Mouse (Mus musculus) heart, embryonic 13.5 days (tissue): ENCODE data around the gene Pakap. TPM values are rescaled to one million over a fixed set of nuclear protein-coding genes. Genes with fewer than 3 reads are reported as not detected.
A peak's percentile ranks its signal among the peaks of the same experiment; 100 is the strongest.

Experiments
- ATAC-seq: fragments of 200-750 bp; cut with Nextera tagmentation; 2 replicates; pipeline ENCODE4 v1.8.0; 2017; ENCODE audit warnings: moderate TSS enrichment; ENCODE audit not compliant: insufficient number of reproducible peaks, low FRiP score, low TSS enrichment; ENCODE audit errors: extremely low read depth
- H3K27ac ChIP-seq: fragments of 300-500 bp; sonication (generic); replicated peaks from 2 replicates; pipeline ENCODE4 v1.5.1; 2015; ENCODE audit warnings: moderate library complexity, mild to moderate bottlenecking, inconsistent platforms
- H3K27me3 ChIP-seq: fragments of 300-500 bp; sonication (generic); replicated peaks from 2 replicates; pipeline ENCODE4 v1.6.1; 2015; ENCODE audit warnings: mild to moderate bottlenecking, inconsistent platforms
- H3K36me3 ChIP-seq: fragments of 300-500 bp; sonication (generic); 2 replicates; pipeline ENCODE4 v1.6.1; 2015; ENCODE audit warnings: mild to moderate bottlenecking, inconsistent platforms
- H3K4me1 ChIP-seq: fragments of 300-500 bp; sonication (generic); 2 replicates; pipeline ENCODE4 v1.6.1; 2015; ENCODE audit warnings: inconsistent platforms
- H3K4me2 ChIP-seq: fragments of 300-500 bp; sonication (generic); 2 replicates; pipeline ENCODE4 v1.6.1; 2015; ENCODE audit warnings: inconsistent platforms, mild to moderate bottlenecking, moderate library complexity
- H3K4me3 ChIP-seq: fragments of 300-500 bp; sonication (generic); 2 replicates; pipeline ENCODE4 v1.5.1; 2015; ENCODE audit warnings: moderate library complexity, mild to moderate bottlenecking, inconsistent platforms
- H3K9ac ChIP-seq: fragments of 300-500 bp; sonication (generic); 2 replicates; pipeline ENCODE4 v1.6.1; 2015; ENCODE audit warnings: inconsistent platforms, mild to moderate bottlenecking, moderate library complexity
- H3K9me3 ChIP-seq: fragments of 300-500 bp; sonication (generic); 2 replicates; pipeline ENCODE4 v1.6.1; 2016; ENCODE audit warnings: inconsistent platforms
- WGBS: fragments of 180-500 bp; shearing (Covaris S2); methylation state at CpG from one replicate; pipeline ENCODE4 v1.1.7; 2015; ENCODE audit warnings: mixed read lengths; 5-methylcytosine and 5-hydroxymethylcytosine counted together
- polyA plus RNA-seq: library from polyadenylated mRNA; unstranded; fragments of >200 nt; fragmentation: Nextera tagmentation; extraction: Ambion mirVana; gene quantifications from 2 replicates; pipeline ENCODE4 v1.2.1, GENCODE M21; 2015

Pakap gene
- polyA plus RNA-seq, 1 experiment from 2014 or later: 49.3 TPM

DNA sequence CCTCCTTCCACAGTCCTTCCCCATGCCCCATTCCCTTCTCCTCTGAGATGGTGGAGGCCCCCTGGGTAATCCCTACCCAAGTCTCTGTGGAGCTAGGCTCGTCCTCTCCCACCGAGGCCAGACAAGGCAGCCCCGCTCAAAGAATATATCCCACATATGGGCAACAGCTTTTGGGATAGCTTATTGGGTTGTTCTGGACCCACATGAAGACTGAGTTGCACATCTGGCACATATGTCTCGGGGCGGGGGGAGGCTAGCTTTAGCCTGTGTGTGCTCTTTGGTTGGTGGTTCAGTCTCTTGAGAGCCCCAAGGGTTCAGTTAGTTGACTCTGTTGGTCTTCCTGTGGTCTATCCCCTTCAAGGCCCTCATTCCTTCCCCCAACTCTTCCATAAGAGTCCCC is 58.9 kb downstream of the Pakap start:
- Histone ChIP-seq H3K4me3 (no peak overlapping the region), H3K4me2 (no peak overlapping the region), H3K4me1 (peaks cover 88% of the 10 kb centered on the region), H3K9ac (no peak overlapping the region), H3K27ac (0 out of 2 replicates have a peak overlapping the region, but pooled peaks have one; percentile 24), H3K36me3 (peaks cover 3% of the 10 kb centered on the region; the same call in 1 of the 2 replicates), H3K9me3 (no peaks in the 10 kb centered on the region), H3K27me3 (no peaks in the 10 kb centered on the region)
- no peak for ATAC-seq
- 80% methylated on average over 5 of the region's 5 CpGs for WGBS

DNA sequence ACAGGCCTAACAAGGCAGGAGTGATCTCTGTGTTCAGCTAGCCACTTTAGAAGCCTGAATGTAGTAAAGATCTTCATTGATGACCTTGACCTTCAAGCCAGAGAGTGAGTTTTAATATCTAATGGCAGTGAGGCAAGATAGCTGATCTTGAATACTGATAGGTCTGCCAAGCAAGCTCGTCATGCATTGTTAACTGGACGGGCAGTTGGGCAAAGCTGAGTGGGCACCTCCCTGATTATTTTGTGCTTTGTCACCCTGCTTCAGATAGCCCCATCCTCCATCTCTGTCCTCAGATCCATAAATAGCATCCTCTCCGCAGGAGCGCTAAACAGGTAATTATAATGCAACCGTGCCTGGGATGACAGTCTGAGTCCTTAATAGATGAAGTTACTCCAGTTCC is 64.4 kb downstream of the Pakap start:
- peak overlapping the region; percentile 6; the same call in 1 of the 2 replicates for H3K9ac ChIP-seq
- no peaks in the 10 kb centered on the region for H3K27me3 ChIP-seq
- ATAC-seq: no peak
- H3K4me1 ChIP-seq: peaks cover 92% of the 10 kb centered on the region
- no peak overlapping the region for H3K4me3 ChIP-seq
- H3K27ac ChIP-seq: peak overlapping the region; percentile 65
- H3K36me3 ChIP-seq: no peaks in the 10 kb centered on the region
- no peaks in the 10 kb centered on the region for H3K9me3 ChIP-seq
- WGBS: 41% methylated on average over 5 of the region's 5 CpGs
- peak overlapping the region; percentile 3 for H3K4me2 ChIP-seq

DNA sequence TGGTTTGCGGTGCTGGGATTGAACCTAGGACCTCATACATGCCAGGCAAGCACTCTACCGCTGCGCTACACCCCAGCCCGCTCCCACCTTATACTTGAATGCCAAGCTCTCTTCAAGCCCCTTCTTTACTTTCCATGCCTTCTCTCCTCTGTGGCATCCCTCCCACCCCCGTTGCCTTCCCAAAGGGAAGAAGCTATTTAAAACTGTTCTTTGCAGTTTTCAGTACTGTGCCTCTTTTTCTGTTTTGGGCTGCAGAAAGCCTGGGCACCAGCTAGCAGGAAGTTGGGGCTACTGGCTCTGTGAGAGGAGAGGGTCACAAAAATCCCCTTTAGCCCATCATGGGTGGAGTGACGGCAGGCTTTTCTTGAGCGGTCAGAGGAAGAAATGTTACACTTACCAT is 65.1 kb downstream of the Pakap start:
- H3K36me3 ChIP-seq: no peaks in the 10 kb centered on the region
- WGBS: 83% methylated on average over 7 of the region's 7 CpGs
- H3K27ac ChIP-seq: peak overlapping the region; percentile 65
- peak overlapping the region; percentile 6 for H3K9ac ChIP-seq
- no peak for ATAC-seq
- no peak overlapping the region for H3K4me2 ChIP-seq
- no peaks in the 10 kb centered on the region for H3K27me3 ChIP-seq
- no peaks in the 10 kb centered on the region for H3K9me3 ChIP-seq
- H3K4me3 ChIP-seq: no peak overlapping the region
- peaks cover 92% of the 10 kb centered on the region for H3K4me1 ChIP-seq

DNA sequence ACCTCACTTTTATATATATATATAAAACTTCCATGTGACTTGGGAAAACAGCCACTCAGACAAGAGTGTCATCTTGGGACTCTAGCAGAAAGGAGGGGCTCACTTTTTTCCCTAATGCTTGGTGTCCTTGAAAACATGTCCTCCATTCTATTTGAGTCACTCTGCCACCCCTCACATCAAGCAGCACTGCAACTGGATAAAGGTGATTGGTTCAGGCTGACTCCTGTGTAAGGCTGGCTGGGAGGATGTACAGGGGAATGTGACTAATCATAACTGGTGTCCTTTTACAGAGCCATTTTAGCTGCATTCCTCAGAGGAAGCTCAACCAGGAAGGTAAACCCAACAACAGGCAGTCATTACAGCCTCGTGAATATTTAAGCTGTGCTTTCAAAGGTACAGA is 67.0 kb downstream of the Pakap start:
- no peak overlapping the region for H3K4me2 ChIP-seq
- no peaks in the 10 kb centered on the region for H3K36me3 ChIP-seq
- no peak overlapping the region for H3K9ac ChIP-seq
- no peak overlapping the region for H3K4me3 ChIP-seq
- 48% methylated on average over 1 of the region's 1 CpGs for WGBS
- no peaks in the 10 kb centered on the region for H3K9me3 ChIP-seq
- no peak for ATAC-seq
- H3K27me3 ChIP-seq: no peaks in the 10 kb centered on the region
- H3K4me1 ChIP-seq: peaks cover 97% of the 10 kb centered on the region
- peak overlapping the region; percentile 53 for H3K27ac ChIP-seq

- Histone ChIP-seq H3K4me1 (peaks cover 87% of the 10 kb centered on the region), H3K36me3 (no peaks in the 10 kb centered on the region), H3K9ac (no peak overlapping the region), H3K27me3 (no peaks in the 10 kb centered on the region), H3K4me2 (peak overlapping the region; percentile 66), H3K27ac (0 out of 2 replicates have a peak overlapping the region, but pooled peaks have one; percentile 8), H3K4me3 (no peak overlapping the region), H3K9me3 (no peaks in the 10 kb centered on the region)
- WGBS: 61% methylated on average over 9 of the region's 9 CpGs
- ATAC-seq: no peak
Measured at GRCm38 (mm10) chr4:57636782-57637482, 69.0 kb downstream of the Pakap start.

- ATAC-seq: no peak
- Histone ChIP-seq H3K27ac (peak overlapping the region; percentile 66), H3K36me3 (no peaks in the 10 kb centered on the region), H3K4me1 (peaks cover 78% of the 10 kb centered on the region), H3K9me3 (no peaks in the 10 kb centered on the region), H3K4me3 (peak overlapping the region; percentile 38), H3K9ac (peak overlapping the region; percentile 78), H3K4me2 (peak overlapping the region; percentile 66), H3K27me3 (no peaks in the 10 kb centered on the region)
- WGBS: 26% methylated on average over 24 of the region's 24 CpGs
Measured at GRCm38 (mm10) chr4:57637636-57638386, 69.8 kb downstream of the Pakap start.

DNA sequence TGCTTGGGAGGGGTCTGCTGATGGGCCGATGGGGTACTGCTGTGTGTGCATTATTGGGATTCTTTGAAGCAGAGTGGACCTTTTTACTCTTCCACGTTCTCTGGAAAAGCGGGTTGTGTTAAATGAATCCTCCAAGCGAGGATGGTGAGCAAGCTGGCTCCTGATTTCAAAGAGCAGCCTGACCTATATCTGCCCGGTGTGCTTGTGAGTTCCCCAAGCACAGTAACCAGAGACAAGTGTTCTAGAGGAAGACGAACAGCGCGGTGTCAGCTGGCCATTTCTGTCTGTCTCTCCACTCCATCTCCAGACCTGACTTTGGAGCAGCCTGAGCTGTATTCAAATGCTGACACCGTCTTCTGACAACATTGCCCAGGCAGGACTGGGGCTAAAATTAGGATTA is 71.0 kb downstream of the Pakap start:
- H3K27me3 ChIP-seq: no peaks in the 10 kb centered on the region
- H3K4me1 ChIP-seq: peaks cover 67% of the 10 kb centered on the region
- H3K4me2 ChIP-seq: no peak overlapping the region
- H3K36me3 ChIP-seq: no peaks in the 10 kb centered on the region
- H3K9ac ChIP-seq: peak overlapping the region; percentile 44
- no peak for ATAC-seq
- H3K9me3 ChIP-seq: no peaks in the 10 kb centered on the region
- 68% methylated on average over 9 of the region's 9 CpGs for WGBS
- H3K27ac ChIP-seq: peak overlapping the region; percentile 66
- no peak overlapping the region for H3K4me3 ChIP-seq

GRCm38 (mm10) chr4:57640222-57640621 is 72.2 kb downstream of the Pakap start:
- H3K27me3 ChIP-seq: no peaks in the 10 kb centered on the region
- peak overlapping the region; percentile 54 for H3K4me2 ChIP-seq
- ATAC-seq: no peak
- peak overlapping the region; percentile 9; the same call in 1 of the 2 replicates for H3K4me3 ChIP-seq
- no peaks in the 10 kb centered on the region for H3K9me3 ChIP-seq
- H3K9ac ChIP-seq: peak overlapping the region; percentile 58
- peak overlapping the region; percentile 66 for H3K27ac ChIP-seq
- peaks cover 54% of the 10 kb centered on the region for H3K4me1 ChIP-seq
- peaks cover 11% of the 10 kb centered on the region for H3K36me3 ChIP-seq
- WGBS: 19% methylated on average over 7 of the region's 7 CpGs

GRCm38 (mm10) chr4:57640971-57641370 is 73.0 kb downstream of the Pakap start:
- no peak overlapping the region for H3K9ac ChIP-seq
- no peak overlapping the region for H3K4me3 ChIP-seq
- WGBS: 88% methylated on average over 3 of the region's 3 CpGs
- no peaks in the 10 kb centered on the region for H3K27me3 ChIP-seq
- H3K4me2 ChIP-seq: no peak overlapping the region
- ATAC-seq: no peak
- peaks cover 46% of the 10 kb centered on the region for H3K4me1 ChIP-seq
- no peak overlapping the region for H3K27ac ChIP-seq
- H3K9me3 ChIP-seq: no peaks in the 10 kb centered on the region
- peaks cover 18% of the 10 kb centered on the region for H3K36me3 ChIP-seq

- WGBS: 74% methylated on average over 1 of the region's 1 CpGs
- Histone ChIP-seq H3K27ac (no peak overlapping the region), H3K9ac (no peak overlapping the region), H3K9me3 (no peaks in the 10 kb centered on the region), H3K4me1 (0 out of 2 replicates have a peak, but pooled peaks cover 4% of the 10 kb centered on the region), H3K4me3 (no peak overlapping the region), H3K4me2 (no peak overlapping the region), H3K36me3 (peaks cover 92% of the 10 kb centered on the region), H3K27me3 (no peaks in the 10 kb centered on the region)
- no peak for ATAC-seq
Measured at GRCm38 (mm10) chr4:57650994-57651393, 83.0 kb downstream of the Pakap start.

GRCm38 (mm10) chr4:57651547-57651946 is 83.6 kb downstream of the Pakap start:
- H3K27me3 ChIP-seq: no peaks in the 10 kb centered on the region
- no peaks in the 10 kb centered on the region for H3K9me3 ChIP-seq
- 0 out of 2 replicates have a peak, but pooled peaks cover 8% of the 10 kb centered on the region for H3K4me1 ChIP-seq
- 78% methylated on average over 8 of the region's 8 CpGs for WGBS
- ATAC-seq: no peak
- no peak overlapping the region for H3K4me2 ChIP-seq
- H3K4me3 ChIP-seq: no peak overlapping the region
- no peak overlapping the region for H3K27ac ChIP-seq
- no peak overlapping the region for H3K9ac ChIP-seq
- peaks cover 94% of the 10 kb centered on the region for H3K36me3 ChIP-seq
